Mouse (Mus musculus) liver, embryonic 14.5 days (tissue): ENCODE measurements at regions not wholly inside any gene's neighbourhood (a gene's known extent, or its start where the extent isn't known, plus 50 kb on each side); places are given as distances from the start of the nearest gene placed in this dataset.

Experiments used
- CTCF ChIP-seq: IDR thresholded peaks from 2 replicates; pipeline ENCODE4 v1.5.1; 2016; ENCODE audit warnings: antibody characterized with exemption, low read depth, control low read depth
- EP300 ChIP-seq: IDR thresholded peaks from 2 replicates; pipeline ENCODE4 v1.6.1; 2016; ENCODE audit warnings: antibody characterized with exemption, low read depth

DNA sequence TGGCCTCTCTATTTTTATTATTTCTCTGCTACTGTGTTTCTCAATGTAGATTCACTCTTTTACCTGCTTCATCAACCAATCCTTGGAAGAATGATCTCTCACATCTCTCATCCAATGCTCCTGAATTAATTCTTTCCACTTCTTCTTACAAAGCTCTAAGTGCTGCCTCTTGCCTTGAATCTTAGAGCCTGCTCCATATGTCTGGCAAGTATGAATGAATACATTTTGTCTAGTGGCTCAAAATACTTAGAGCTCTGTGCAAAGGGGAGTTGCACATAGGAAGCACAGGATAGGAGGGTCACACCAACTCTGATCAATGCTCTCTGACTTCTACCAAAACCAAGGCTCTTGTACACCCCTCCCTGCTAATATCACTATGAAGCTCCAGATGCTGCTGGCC, 153.1 kb upstream of the Atp2b1 start:
- TF ChIP-seq CTCF: no peak
- TF ChIP-seq EP300: no peak
